Mouse (Mus musculus) brain, embryonic 14.5 days (tissue): ENCODE data around the gene Tysnd1.

Experiments
- CTCF ChIP-seq: fragments of 200-500 bp; IDR thresholded peaks from 2 replicates; pipeline ENCODE4 v1.5.1; 2012; ENCODE audit warnings: inconsistent platforms, mild to moderate bottlenecking, moderate library complexity, borderline replicate concordance; ENCODE audit not compliant: insufficient read depth, insufficient read length; ENCODE audit errors: extremely low read depth
- POLR2A ChIP-seq: fragments of 200-500 bp; IDR thresholded peaks from 2 replicates; pipeline ENCODE4 v1.6.1; 2012; ENCODE audit warnings: mild to moderate bottlenecking, inconsistent platforms, borderline replicate concordance; ENCODE audit not compliant: poor library complexity, insufficient read depth, insufficient read length, severe bottlenecking; ENCODE audit errors: extremely low read depth

DNA sequence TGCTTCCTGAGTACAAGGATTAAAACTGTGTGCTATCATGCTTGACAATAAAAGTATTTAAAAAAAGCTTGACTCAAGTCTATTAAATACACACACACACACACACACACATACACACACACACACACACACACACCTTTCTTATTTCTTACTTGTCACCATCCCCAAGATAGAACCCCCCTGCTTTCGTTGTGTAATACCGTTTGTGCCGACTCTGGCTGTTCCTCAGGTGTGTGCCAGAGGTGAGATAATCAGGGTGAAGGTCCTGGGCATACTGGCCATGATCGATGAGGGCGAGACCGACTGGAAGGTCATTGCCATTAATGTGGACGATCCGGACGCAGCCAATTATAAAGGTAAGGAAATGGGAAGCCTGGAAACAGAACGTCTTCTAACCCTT, 30.2 kb upstream of the Tysnd1 start:
- TF ChIP-seq CTCF: no peak
- no peak for TF ChIP-seq POLR2A
